Mouse (Mus musculus): ENCODE results near the gene Sinhcaf.
"Not testable (repeated sequence)": the region's sequence is repeated elsewhere in the genome, so short reads cannot be mapped to it uniquely, and the experiment has no call there.

Gene Sinhcaf

GRCm38 (mm10) chr6:148946409-148946742 is at the start of gene Sinhcaf:
Gene Sinhcaf, minus strand, starts transcription at chr6:148946467.
- DNase-seq (ENCODE audit: low read depth, low spot score): peak; percentile 99

GRCm38 (mm10) chr6:148994327-148994999 is 48.2 kb upstream of the Sinhcaf start:
- no peak for DNase-seq (ENCODE audit: low read depth, low spot score)

- DNase-seq (ENCODE audit: low read depth, low spot score): peak; percentile 38
These were observed 47.1 kb upstream of the Sinhcaf start for GRCm38 (mm10) chr6:148993117-148994077.

- no peak for DNase-seq (ENCODE audit: low read depth, low spot score)
These were observed 46.3 kb upstream of the Sinhcaf start for GRCm38 (mm10) chr6:148992373-148993116.

GRCm38 (mm10) chr6:148991660-148992372 is 45.5 kb upstream of the Sinhcaf start:
- no peak for DNase-seq (ENCODE audit: low read depth, low spot score)

GRCm38 (mm10) chr6:148989792-148990491 is 43.7 kb upstream of the Sinhcaf start:
- DNase-seq (ENCODE audit: low read depth, low spot score): not testable (repeated sequence)

- DNase-seq (ENCODE audit: low read depth, low spot score): no peak
These were observed 39.7 kb upstream of the Sinhcaf start for GRCm38 (mm10) chr6:148986003-148986402.

- no peak for DNase-seq (ENCODE audit: low read depth, low spot score)
These were observed 34.2 kb upstream of the Sinhcaf start for GRCm38 (mm10) chr6:148980495-148980894.

GRCm38 (mm10) chr6:148975096-148975495 is 28.8 kb upstream of the Sinhcaf start:
- no peak for DNase-seq (ENCODE audit: low read depth, low spot score)

- no peak for DNase-seq (ENCODE audit: low read depth, low spot score)
These were observed 26.6 kb upstream of the Sinhcaf start for GRCm38 (mm10) chr6:148972891-148973290.

GRCm38 (mm10) chr6:148972059-148972848 is 26.0 kb upstream of the Sinhcaf start:
- no peak for DNase-seq (ENCODE audit: low read depth, low spot score)

- DNase-seq (ENCODE audit: low read depth, low spot score): no peak
These were observed 25.2 kb upstream of the Sinhcaf start for GRCm38 (mm10) chr6:148971385-148971940.

- no peak for DNase-seq (ENCODE audit: low read depth, low spot score)
These were observed 15.0 kb upstream of the Sinhcaf start for GRCm38 (mm10) chr6:148961285-148961684.

GRCm38 (mm10) chr6:148959540-148960238 is 13.4 kb upstream of the Sinhcaf start:
- DNase-seq (ENCODE audit: low read depth, low spot score): peak; percentile 61

- no peak for DNase-seq (ENCODE audit: low read depth, low spot score)
These were observed 12.4 kb upstream of the Sinhcaf start for GRCm38 (mm10) chr6:148958712-148959111.

- DNase-seq (ENCODE audit: low read depth, low spot score): no peak
These were observed 10.8 kb upstream of the Sinhcaf start for GRCm38 (mm10) chr6:148957046-148957445.

GRCm38 (mm10) chr6:148955641-148956420 is 9.6 kb upstream of the Sinhcaf start:
- no peak for DNase-seq (ENCODE audit: low read depth, low spot score)

- DNase-seq (ENCODE audit: low read depth, low spot score): peak; percentile 9
These were observed 676 bp upstream of the Sinhcaf start for GRCm38 (mm10) chr6:148946881-148947405.
